Mouse (Mus musculus): Measurements from ENCODE around the gene Slc5a2. TPM values are rescaled to one million over a fixed set of nuclear protein-coding genes. Genes with fewer than 3 reads are reported as not detected.

The Slc5a2 gene
- total and polyA plus RNA-seq, 2 experiments from 2014 or later: 0.38 TPM; not detected in 1

- DNase-seq (ENCODE audit: low spot score) (no peak), ATAC-seq (no peak)
- Histone ChIP-seq H3K27me3 (ENCODE audit: insufficient read depth, low read length) (no peaks in the 10 kb centered on the region), H3K27ac (no peak overlapping the region), H3K36me3 (ENCODE audit: insufficient read depth, low read length) (peaks cover 26% of the 10 kb centered on the region), H3K4me3 (ENCODE audit: low read length) (no peak overlapping the region), H3K4me2 (ENCODE audit: low read depth, low read length) (no peak overlapping the region), H3K4me1 (ENCODE audit: insufficient read depth, low read length) (no peaks in the 10 kb centered on the region), H3K9me3 (ENCODE audit: low read length) (no peaks in the 10 kb centered on the region), H3K9ac (replicated peaks; ENCODE audit: low read length) (no peak overlapping the region)
- 24% methylated on average over 7 of the region's 7 CpGs for WGBS
- no peak for TF ChIP-seq CTCF (IDR thresholded peaks at IDR 0.05; ENCODE audit: low read depth)
Observed at GRCm38 (mm10) chr7:128282532-128283244, 17.2 kb downstream of the Slc5a2 start.

- no peak for TF ChIP-seq CTCF (IDR thresholded peaks at IDR 0.05; ENCODE audit: low read depth)
- DNase-seq (ENCODE audit: low spot score): peak; percentile 24
- Histone ChIP-seq H3K4me3 (ENCODE audit: low read length) (no peak overlapping the region), H3K4me2 (ENCODE audit: low read depth, low read length) (no peak overlapping the region), H3K27ac (no peak overlapping the region), H3K9me3 (ENCODE audit: low read length) (no peaks in the 10 kb centered on the region), H3K9ac (replicated peaks; ENCODE audit: low read length) (no peak overlapping the region), H3K4me1 (ENCODE audit: insufficient read depth, low read length) (no peaks in the 10 kb centered on the region), H3K36me3 (ENCODE audit: insufficient read depth, low read length) (peaks cover 28% of the 10 kb centered on the region), H3K27me3 (ENCODE audit: insufficient read depth, low read length) (no peaks in the 10 kb centered on the region)
- 59% methylated on average over 5 of the region's 5 CpGs for WGBS
- ATAC-seq: no peak
Observed at GRCm38 (mm10) chr7:128284047-128284446, 18.6 kb downstream of the Slc5a2 start.

- Histone ChIP-seq H3K4me1 (ENCODE audit: insufficient read depth, low read length) (no peaks in the 10 kb centered on the region), H3K9me3 (ENCODE audit: low read length) (no peaks in the 10 kb centered on the region), H3K27ac (no peak overlapping the region), H3K4me3 (ENCODE audit: low read length) (no peak overlapping the region), H3K9ac (replicated peaks; ENCODE audit: low read length) (no peak overlapping the region), H3K36me3 (ENCODE audit: insufficient read depth, low read length) (peaks cover 25% of the 10 kb centered on the region), H3K4me2 (ENCODE audit: low read depth, low read length) (no peak overlapping the region), H3K27me3 (ENCODE audit: insufficient read depth, low read length) (no peaks in the 10 kb centered on the region)
- no peak for ATAC-seq
- WGBS: 92% methylated on average over 8 of the region's 8 CpGs
- DNase-seq (ENCODE audit: low spot score): no peak
- no peak for TF ChIP-seq CTCF (IDR thresholded peaks at IDR 0.05; ENCODE audit: low read depth)
Observed at GRCm38 (mm10) chr7:128285060-128285459, 19.6 kb downstream of the Slc5a2 start.

GRCm38 (mm10) chr7:128288923-128289544, 23.6 kb downstream of the Slc5a2 start:
- H3K9me3 ChIP-seq (ENCODE audit: low read length): no peaks in the 10 kb centered on the region
- H3K36me3 ChIP-seq (ENCODE audit: insufficient read depth, low read length): peaks cover 20% of the 10 kb centered on the region
- ATAC-seq: peak; percentile 38; the same call in 1 of the 2 replicates
- H3K9ac ChIP-seq (replicated peaks; ENCODE audit: low read length): no peak overlapping the region
- no peaks in the 10 kb centered on the region for H3K27me3 ChIP-seq (ENCODE audit: insufficient read depth, low read length)
- H3K4me3 ChIP-seq (ENCODE audit: low read length): no peak overlapping the region
- no peaks in the 10 kb centered on the region for H3K4me1 ChIP-seq (ENCODE audit: insufficient read depth, low read length)
- peak; percentile 42 for DNase-seq (ENCODE audit: low spot score)
- H3K4me2 ChIP-seq (ENCODE audit: low read depth, low read length): 0 out of 2 replicates have a peak overlapping the region, but pooled peaks have one; percentile 5
- H3K27ac ChIP-seq: no peak overlapping the region
- TF ChIP-seq CTCF (IDR thresholded peaks at IDR 0.05; ENCODE audit: low read depth): peak; percentile 52
- WGBS: 21% methylated on average over 9 of the region's 9 CpGs

GRCm38 (mm10) chr7:128294785-128295184, 29.3 kb downstream of the Slc5a2 start:
- Histone ChIP-seq H3K27me3 (ENCODE audit: insufficient read depth, low read length) (no peaks in the 10 kb centered on the region), H3K9me3 (ENCODE audit: low read length) (no peaks in the 10 kb centered on the region), H3K27ac (no peak overlapping the region), H3K4me1 (ENCODE audit: insufficient read depth, low read length) (peaks cover 10% of the 10 kb centered on the region; the same call in 1 of the 2 replicates), H3K9ac (replicated peaks; ENCODE audit: low read length) (no peak overlapping the region), H3K4me3 (ENCODE audit: low read length) (no peak overlapping the region), H3K36me3 (ENCODE audit: insufficient read depth, low read length) (peaks cover 5% of the 10 kb centered on the region; the same call in 1 of the 2 replicates), H3K4me2 (ENCODE audit: low read depth, low read length) (no peak overlapping the region)
- no peak for ATAC-seq
- WGBS: 92% methylated on average over 10 of the region's 10 CpGs
- DNase-seq (ENCODE audit: low spot score): no peak
- TF ChIP-seq CTCF (IDR thresholded peaks at IDR 0.05; ENCODE audit: low read depth): no peak

- Histone ChIP-seq H3K27me3 (ENCODE audit: insufficient read depth, low read length) (no peaks in the 10 kb centered on the region), H3K4me2 (ENCODE audit: low read depth, low read length) (no peak overlapping the region), H3K27ac (no peak overlapping the region), H3K4me3 (ENCODE audit: low read length) (no peak overlapping the region), H3K9me3 (ENCODE audit: low read length) (no peaks in the 10 kb centered on the region), H3K36me3 (ENCODE audit: insufficient read depth, low read length) (no peaks in the 10 kb centered on the region), H3K4me1 (ENCODE audit: insufficient read depth, low read length) (peaks cover 10% of the 10 kb centered on the region; the same call in 1 of the 2 replicates), H3K9ac (replicated peaks; ENCODE audit: low read length) (no peak overlapping the region; the same call in 1 of the 2 replicates)
- no peak for ATAC-seq
- DNase-seq (ENCODE audit: low spot score): no peak
- 71% methylated on average over 3 of the region's 3 CpGs for WGBS
- TF ChIP-seq CTCF (IDR thresholded peaks at IDR 0.05; ENCODE audit: low read depth): no peak
Observed at GRCm38 (mm10) chr7:128296514-128296913, 31.1 kb downstream of the Slc5a2 start.

GRCm38 (mm10) chr7:128297291-128297616, 31.8 kb downstream of the Slc5a2 start:
- Histone ChIP-seq H3K4me2 (ENCODE audit: low read depth, low read length) (peak overlapping the region; percentile 95), H3K27me3 (ENCODE audit: insufficient read depth, low read length) (no peaks in the 10 kb centered on the region), H3K4me3 (ENCODE audit: low read length) (peak overlapping the region; percentile 72), H3K27ac (peak overlapping the region; percentile 77; the same call in 1 of the 2 replicates), H3K4me1 (ENCODE audit: insufficient read depth, low read length) (peaks cover 10% of the 10 kb centered on the region; the same call in 1 of the 2 replicates), H3K9me3 (ENCODE audit: low read length) (no peaks in the 10 kb centered on the region), H3K9ac (replicated peaks; ENCODE audit: low read length) (peak overlapping the region; percentile 80), H3K36me3 (ENCODE audit: insufficient read depth, low read length) (no peaks in the 10 kb centered on the region)
- DNase-seq (ENCODE audit: low spot score) (no peak), ATAC-seq (no peak)
- TF ChIP-seq CTCF (IDR thresholded peaks at IDR 0.05; ENCODE audit: low read depth): no peak
- 34% methylated on average over 10 of the region's 10 CpGs for WGBS

Data from hindbrain, postnatal 0 days (tissue).